Mouse (Mus musculus): Measurements from ENCODE around the gene Pecam1. TPM values are rescaled to one million over a fixed set of nuclear protein-coding genes. Genes with fewer than 3 reads are reported as not detected.

Pecam1 gene
- total and polyA plus RNA-seq, 2 experiments from 2014 or later = 9.8 to 17.5 TPM

GRCm38 (mm10) chr11:106777395-106777794 is 27.0 kb upstream of the Pecam1 start:
- 95% methylated on average over 3 of the region's 3 CpGs for WGBS
- DNase-seq (ENCODE audit: low spot score) = no peak

GRCm38 (mm10) chr11:106776960-106777359 is 26.5 kb upstream of the Pecam1 start:
- 94% methylated on average over 4 of the region's 4 CpGs for WGBS
- H3K4me2 ChIP-seq (ENCODE audit: low read depth, low read length, poor library complexity, severe bottlenecking) = no peak overlapping the region
- no peak for TF ChIP-seq CTCF (IDR thresholded peaks at IDR 0.05)
- ATAC-seq (ENCODE audit: low FRiP score) = no peak
- no peaks in the 10 kb centered on the region for H3K4me1 ChIP-seq (ENCODE audit: insufficient read depth, low read length)
- H3K27me3 ChIP-seq (ENCODE audit: insufficient read depth, low read length) = no peaks in the 10 kb centered on the region
- peaks cover 27% of the 10 kb centered on the region; the same call in 1 of the 2 replicates for H3K36me3 ChIP-seq (ENCODE audit: insufficient read depth, low read length)
- DNase-seq (ENCODE audit: low spot score) = no peak
- no peak overlapping the region for H3K4me3 ChIP-seq (ENCODE audit: low read depth, low read length)
- no peaks in the 10 kb centered on the region for H3K9me3 ChIP-seq (ENCODE audit: low read length)
- H3K9ac ChIP-seq (replicated peaks; ENCODE audit: low read length, poor library complexity, severe bottlenecking) = no peak overlapping the region
- H3K27ac ChIP-seq (ENCODE audit: low read depth, low read length) = no peak overlapping the region

More at GRCm38 (mm10) chr11:106777395-106777794, 27.0 kb upstream of the Pecam1 start:
- Histone ChIP-seq H3K36me3 (ENCODE audit: insufficient read depth, low read length) (peaks cover 25% of the 10 kb centered on the region; the same call in 1 of the 2 replicates), H3K27ac (ENCODE audit: low read depth, low read length) (no peak overlapping the region), H3K9me3 (ENCODE audit: low read length) (no peaks in the 10 kb centered on the region), H3K4me1 (ENCODE audit: insufficient read depth, low read length) (no peaks in the 10 kb centered on the region), H3K9ac (replicated peaks; ENCODE audit: low read length, poor library complexity, severe bottlenecking) (no peak overlapping the region), H3K4me3 (ENCODE audit: low read depth, low read length) (no peak overlapping the region), H3K4me2 (ENCODE audit: low read depth, low read length, poor library complexity, severe bottlenecking) (no peak overlapping the region), H3K27me3 (ENCODE audit: insufficient read depth, low read length) (no peaks in the 10 kb centered on the region)
- no peak for TF ChIP-seq CTCF (IDR thresholded peaks at IDR 0.05)
- no peak for ATAC-seq (ENCODE audit: low FRiP score)

- no peak overlapping the region for H3K9ac ChIP-seq (replicated peaks; ENCODE audit: low read length, poor library complexity, severe bottlenecking)
- ATAC-seq (ENCODE audit: low FRiP score) (no peak), DNase-seq (ENCODE audit: low spot score) (no peak)
- no peaks in the 10 kb centered on the region for H3K4me1 ChIP-seq (ENCODE audit: insufficient read depth, low read length)
- no peaks in the 10 kb centered on the region for H3K27me3 ChIP-seq (ENCODE audit: insufficient read depth, low read length)
- H3K4me2 ChIP-seq (ENCODE audit: low read depth, low read length, poor library complexity, severe bottlenecking) = no peak overlapping the region
- WGBS = 93% methylated on average over 9 of the region's 9 CpGs
- no peak overlapping the region for H3K27ac ChIP-seq (ENCODE audit: low read depth, low read length)
- no peaks in the 10 kb centered on the region for H3K9me3 ChIP-seq (ENCODE audit: low read length)
- no peak overlapping the region for H3K4me3 ChIP-seq (ENCODE audit: low read depth, low read length)
- peaks cover 35% of the 10 kb centered on the region for H3K36me3 ChIP-seq (ENCODE audit: insufficient read depth, low read length)
- TF ChIP-seq CTCF (IDR thresholded peaks at IDR 0.05) = no peak
Observed at GRCm38 (mm10) chr11:106773061-106773460, 22.6 kb upstream of the Pecam1 start.

GRCm38 (mm10) chr11:106770195-106770974 is 20.0 kb upstream of the Pecam1 start:
- H3K4me2 ChIP-seq (ENCODE audit: low read depth, low read length, poor library complexity, severe bottlenecking) = no peak overlapping the region
- ATAC-seq (ENCODE audit: low FRiP score) (no peak), DNase-seq (ENCODE audit: low spot score) (no peak)
- no peaks in the 10 kb centered on the region for H3K27me3 ChIP-seq (ENCODE audit: insufficient read depth, low read length)
- 98% methylated on average over 9 of the region's 9 CpGs for WGBS
- H3K9me3 ChIP-seq (ENCODE audit: low read length) = no peaks in the 10 kb centered on the region
- no peak overlapping the region for H3K27ac ChIP-seq (ENCODE audit: low read depth, low read length)
- peaks cover 38% of the 10 kb centered on the region for H3K36me3 ChIP-seq (ENCODE audit: insufficient read depth, low read length)
- no peaks in the 10 kb centered on the region for H3K4me1 ChIP-seq (ENCODE audit: insufficient read depth, low read length)
- no peak overlapping the region for H3K4me3 ChIP-seq (ENCODE audit: low read depth, low read length)
- no peak overlapping the region for H3K9ac ChIP-seq (replicated peaks; ENCODE audit: low read length, poor library complexity, severe bottlenecking)
- peak; percentile 77 for TF ChIP-seq CTCF (IDR thresholded peaks at IDR 0.05)

- DNase-seq (ENCODE audit: low spot score) (no peak), ATAC-seq (ENCODE audit: low FRiP score) (no peak)
- 0 out of 2 replicates have a peak, but pooled peaks have one; percentile 19 for TF ChIP-seq CTCF (IDR thresholded peaks at IDR 0.05)
- no peaks in the 10 kb centered on the region for H3K27me3 ChIP-seq (ENCODE audit: insufficient read depth, low read length)
- H3K27ac ChIP-seq (ENCODE audit: low read depth, low read length) = no peak overlapping the region
- peaks cover 21% of the 10 kb centered on the region for H3K36me3 ChIP-seq (ENCODE audit: insufficient read depth, low read length)
- no peak overlapping the region for H3K4me3 ChIP-seq (ENCODE audit: low read depth, low read length)
- 93% methylated on average over 4 of the region's 4 CpGs for WGBS
- H3K4me2 ChIP-seq (ENCODE audit: low read depth, low read length, poor library complexity, severe bottlenecking) = no peak overlapping the region
- no peak overlapping the region for H3K9ac ChIP-seq (replicated peaks; ENCODE audit: low read length, poor library complexity, severe bottlenecking)
- H3K4me1 ChIP-seq (ENCODE audit: insufficient read depth, low read length) = no peaks in the 10 kb centered on the region
- H3K9me3 ChIP-seq (ENCODE audit: low read length) = no peaks in the 10 kb centered on the region
Observed at GRCm38 (mm10) chr11:106767516-106767915, 17.1 kb upstream of the Pecam1 start.

- DNase-seq (ENCODE audit: low spot score) = no peak
- Histone ChIP-seq H3K36me3 (ENCODE audit: insufficient read depth, low read length) (peaks cover 18% of the 10 kb centered on the region), H3K4me3 (ENCODE audit: low read depth, low read length) (no peak overlapping the region), H3K9ac (replicated peaks; ENCODE audit: low read length, poor library complexity, severe bottlenecking) (no peak overlapping the region), H3K9me3 (ENCODE audit: low read length) (no peaks in the 10 kb centered on the region), H3K4me2 (ENCODE audit: low read depth, low read length, poor library complexity, severe bottlenecking) (no peak overlapping the region), H3K4me1 (ENCODE audit: insufficient read depth, low read length) (no peaks in the 10 kb centered on the region), H3K27ac (ENCODE audit: low read depth, low read length) (no peak overlapping the region), H3K27me3 (ENCODE audit: insufficient read depth, low read length) (no peaks in the 10 kb centered on the region)
- TF ChIP-seq CTCF (IDR thresholded peaks at IDR 0.05) = no peak
- ATAC-seq (ENCODE audit: low FRiP score) = no peak
- WGBS = 93% methylated on average over 4 of the region's 4 CpGs
Observed at GRCm38 (mm10) chr11:106766611-106767162, 16.3 kb upstream of the Pecam1 start.

All from midbrain, postnatal 0 days (tissue).